Mouse (Mus musculus): ENCODE data around the gene Hcn2. TPM values are rescaled to one million over a fixed set of nuclear protein-coding genes. Genes with fewer than 3 reads are reported as not detected.

The Hcn2 gene
- polyA plus RNA-seq, 1 experiment from 2014 or later: 0.20 TPM

DNA sequence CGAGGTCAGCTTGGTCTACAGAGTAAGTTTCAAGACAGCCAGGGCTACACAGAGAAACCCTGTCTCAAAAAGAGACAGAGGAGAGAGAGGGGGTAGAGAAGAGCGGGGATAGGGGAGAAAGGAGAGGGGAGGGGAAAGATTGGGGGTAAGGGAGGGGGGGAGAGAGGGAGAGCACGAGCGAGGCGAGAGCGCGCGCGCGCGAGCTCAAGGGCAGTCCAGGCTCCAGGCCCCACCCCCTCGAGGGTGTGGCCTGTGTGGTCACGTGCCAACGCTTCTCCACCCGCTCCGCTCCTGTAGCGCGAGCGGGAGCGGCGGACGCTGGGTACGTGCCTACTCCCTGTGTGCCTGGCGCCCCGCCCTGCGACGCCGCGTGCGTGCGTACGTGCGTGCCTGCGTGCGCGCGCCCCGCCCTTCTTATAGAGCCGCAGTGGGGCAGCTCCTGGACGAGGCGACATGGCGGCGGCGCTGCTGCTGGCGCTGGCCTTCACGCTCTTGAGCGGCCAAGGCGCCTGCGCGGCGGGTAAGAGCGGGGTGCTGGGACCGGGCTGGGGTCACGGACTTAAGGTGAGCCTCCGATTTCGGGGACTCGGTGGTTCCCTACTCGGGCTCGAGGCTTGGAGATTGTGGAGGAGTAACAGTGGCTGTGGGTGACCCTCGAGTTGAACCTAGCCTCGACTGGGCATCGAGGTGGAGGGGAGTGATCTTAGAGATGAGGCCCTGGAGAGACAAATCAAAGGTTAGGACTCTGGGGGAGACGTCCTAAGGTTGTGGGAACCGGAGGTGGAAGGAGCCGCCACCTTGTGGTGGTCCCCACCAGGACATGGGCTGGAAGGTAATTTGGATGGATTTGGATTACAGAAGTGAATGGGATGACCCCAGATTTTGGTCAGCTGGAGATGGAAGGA is 12.1 kb upstream of the Hcn2 start, which contains the start of gene Bsg:
TSS of gene Bsg (plus strand) at position 427 of the 905 bp plus-strand sequence.
- H3K27ac ChIP-seq (ENCODE audit: low read depth, low read length): peak within 1 kb of the TSS; percentile 67
- peak; percentile 96 for ATAC-seq (ENCODE audit: low FRiP score)
- WGBS: under 1% methylated on average over 50 of the region's 65 CpGs
- H3K4me3 ChIP-seq (ENCODE audit: low read depth, low read length): peak within 1 kb of the TSS; percentile 67
- no peaks in the 10 kb centered on the region for H3K9me3 ChIP-seq (ENCODE audit: control insufficient read depth, low read length)
- H3K9ac ChIP-seq (ENCODE audit: low read depth, low read length): peak within 1 kb of the TSS; percentile 85
- H3K4me1 ChIP-seq (replicated peaks; ENCODE audit: control insufficient read depth, insufficient read depth, low read length): peaks cover 5% of the 10 kb centered on the region
- no peaks in the 10 kb centered on the region for H3K27me3 ChIP-seq (ENCODE audit: control insufficient read depth, insufficient read depth, low read length)
- peak within 1 kb of the TSS; percentile 88 for H3K4me2 ChIP-seq (replicated peaks; ENCODE audit: low read depth, low read length)
- DNase-seq (ENCODE audit: low spot score): peak; percentile 100
- H3K36me3 ChIP-seq (ENCODE audit: control insufficient read depth, insufficient read depth, low read length): no peaks in the 10 kb centered on the region

DNA sequence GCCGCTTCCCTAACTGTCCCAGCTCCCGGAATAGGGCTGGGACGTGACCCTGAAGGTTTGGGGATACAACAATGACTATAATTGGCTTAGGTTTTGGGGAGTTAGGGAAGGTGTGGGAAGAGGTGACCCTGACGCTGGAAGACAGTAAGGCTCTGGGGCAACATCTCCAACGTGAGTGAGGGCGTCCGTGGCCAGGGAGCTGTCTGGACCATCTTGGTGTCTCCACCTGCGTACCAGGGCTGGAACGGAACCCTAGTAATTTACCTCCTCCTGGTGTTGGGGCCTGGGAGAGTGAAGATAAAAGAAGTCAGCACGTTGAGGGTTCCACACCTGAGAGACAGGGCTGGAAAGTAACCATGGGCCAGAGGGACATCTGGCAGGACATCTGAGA is 11.5 kb upstream of the Hcn2 start:
- Histone ChIP-seq H3K4me2 (replicated peaks; ENCODE audit: low read depth, low read length) (peak overlapping the region; percentile 88), H3K4me1 (replicated peaks; ENCODE audit: control insufficient read depth, insufficient read depth, low read length) (peaks cover 5% of the 10 kb centered on the region), H3K4me3 (ENCODE audit: low read depth, low read length) (peak overlapping the region; percentile 67), H3K9ac (ENCODE audit: low read depth, low read length) (peak overlapping the region; percentile 85), H3K9me3 (ENCODE audit: control insufficient read depth, low read length) (no peaks in the 10 kb centered on the region), H3K27me3 (ENCODE audit: control insufficient read depth, insufficient read depth, low read length) (no peaks in the 10 kb centered on the region), H3K27ac (ENCODE audit: low read depth, low read length) (0 out of 2 replicates have a peak overlapping the region, but pooled peaks have one; percentile 1), H3K36me3 (ENCODE audit: control insufficient read depth, insufficient read depth, low read length) (peaks cover 4% of the 10 kb centered on the region)
- WGBS: 8% methylated on average over 10 of the region's 10 CpGs
- 0 out of 2 replicates have a peak, but pooled peaks have one; percentile 0 for ATAC-seq (ENCODE audit: low FRiP score)
- DNase-seq (ENCODE audit: low spot score): peak; percentile 19

DNA sequence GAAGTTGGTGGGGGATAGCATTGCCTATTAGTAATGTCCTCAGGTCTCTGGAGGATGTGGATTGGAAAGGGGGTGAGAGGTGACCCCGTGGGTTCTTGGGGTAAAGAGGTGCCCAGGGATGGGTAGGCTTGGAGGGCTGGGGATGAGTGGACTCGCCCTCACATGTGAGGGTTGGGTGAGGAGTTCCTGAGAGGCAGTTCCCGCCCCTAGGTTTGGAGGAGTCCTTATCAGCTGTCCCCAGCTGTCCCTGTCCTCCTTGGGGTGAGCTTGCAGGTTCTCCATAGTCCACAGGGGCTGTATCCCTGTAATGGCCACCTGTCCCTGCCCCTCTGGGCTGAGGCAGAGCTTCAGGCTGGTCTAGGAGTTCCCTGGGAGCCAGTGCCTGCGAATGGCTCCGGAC is 10.5 kb upstream of the Hcn2 start:
- Histone ChIP-seq H3K4me1 (replicated peaks; ENCODE audit: control insufficient read depth, insufficient read depth, low read length) (peaks cover 5% of the 10 kb centered on the region), H3K9ac (ENCODE audit: low read depth, low read length) (no peak overlapping the region), H3K9me3 (ENCODE audit: control insufficient read depth, low read length) (no peaks in the 10 kb centered on the region), H3K4me3 (ENCODE audit: low read depth, low read length) (peak overlapping the region; percentile 8), H3K27me3 (ENCODE audit: control insufficient read depth, insufficient read depth, low read length) (no peaks in the 10 kb centered on the region), H3K4me2 (replicated peaks; ENCODE audit: low read depth, low read length) (peak overlapping the region; percentile 88), H3K27ac (ENCODE audit: low read depth, low read length) (no peak overlapping the region), H3K36me3 (ENCODE audit: control insufficient read depth, insufficient read depth, low read length) (peaks cover 10% of the 10 kb centered on the region)
- ATAC-seq (ENCODE audit: low FRiP score) (no peak), DNase-seq (ENCODE audit: low spot score) (no peak)
- 77% methylated on average over 5 of the region's 5 CpGs for WGBS

DNA sequence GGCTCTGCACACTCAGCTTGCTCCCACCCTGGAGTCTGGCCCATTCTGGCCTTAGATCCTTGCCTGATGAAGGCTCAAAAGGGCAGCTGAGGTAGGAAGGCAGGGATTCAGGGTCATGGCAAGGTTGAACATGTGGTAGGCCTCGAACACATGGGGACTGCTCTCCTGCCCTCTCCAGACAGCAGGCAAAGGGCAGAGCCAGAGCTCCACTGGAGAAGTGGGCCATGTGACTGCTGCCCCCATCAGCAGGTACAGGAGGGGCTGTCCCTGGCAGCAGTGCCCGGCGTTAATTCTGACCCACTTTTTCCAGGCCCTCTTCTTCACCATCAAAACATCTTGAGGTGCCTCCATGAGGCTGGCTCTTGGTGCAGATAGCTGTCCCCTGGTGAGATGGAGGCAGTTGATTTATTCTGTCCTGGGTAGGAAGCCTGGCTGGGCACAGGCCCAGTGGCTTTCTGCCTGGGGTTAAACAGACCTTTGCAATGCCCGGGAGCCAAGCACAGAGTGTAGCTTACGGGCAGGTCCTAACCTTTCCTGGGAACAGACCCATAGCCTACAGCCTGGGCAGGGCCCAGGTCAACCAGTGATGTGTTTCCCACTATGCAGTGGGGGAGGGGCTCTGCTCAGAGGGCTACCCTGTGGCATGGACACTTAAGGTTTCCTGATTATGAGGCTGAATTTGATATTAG is 9.9 kb upstream of the Hcn2 start:
- ATAC-seq (ENCODE audit: low FRiP score): no peak
- H3K36me3 ChIP-seq (ENCODE audit: control insufficient read depth, insufficient read depth, low read length): peaks cover 12% of the 10 kb centered on the region
- no peak overlapping the region for H3K27ac ChIP-seq (ENCODE audit: low read depth, low read length)
- no peak for DNase-seq (ENCODE audit: low spot score)
- no peaks in the 10 kb centered on the region for H3K27me3 ChIP-seq (ENCODE audit: control insufficient read depth, insufficient read depth, low read length)
- peaks cover 5% of the 10 kb centered on the region for H3K4me1 ChIP-seq (replicated peaks; ENCODE audit: control insufficient read depth, insufficient read depth, low read length)
- H3K9ac ChIP-seq (ENCODE audit: low read depth, low read length): no peak overlapping the region
- 83% methylated on average over 5 of the region's 5 CpGs for WGBS
- no peaks in the 10 kb centered on the region for H3K9me3 ChIP-seq (ENCODE audit: control insufficient read depth, low read length)
- H3K4me2 ChIP-seq (replicated peaks; ENCODE audit: low read depth, low read length): peak overlapping the region; percentile 19
- H3K4me3 ChIP-seq (ENCODE audit: low read depth, low read length): peak overlapping the region; percentile 8; the same call in 1 of the 2 replicates

DNA sequence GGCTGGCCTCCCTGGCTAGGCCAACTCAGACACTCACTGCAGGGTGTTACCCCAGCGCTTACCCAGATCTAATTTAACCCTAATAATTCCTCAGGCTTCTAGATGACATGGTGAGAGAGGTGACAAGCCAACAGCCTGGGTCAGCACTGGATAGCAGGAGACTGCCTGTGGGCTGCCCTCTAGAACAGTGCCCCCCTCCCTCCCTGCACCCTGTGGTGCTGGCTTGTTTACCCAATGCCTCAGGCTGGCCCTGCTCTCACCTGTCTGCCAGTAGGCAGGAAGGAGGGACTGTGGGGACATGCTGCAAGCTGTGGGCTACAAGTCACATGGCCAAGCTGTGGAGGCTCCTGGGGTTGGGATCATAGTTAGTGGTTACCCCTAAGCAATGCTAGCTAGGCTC is 9.3 kb upstream of the Hcn2 start:
- Histone ChIP-seq H3K9ac (ENCODE audit: low read depth, low read length) (no peak overlapping the region), H3K4me2 (replicated peaks; ENCODE audit: low read depth, low read length) (0 out of 2 replicates have a peak overlapping the region, but pooled peaks have one; percentile 19), H3K9me3 (ENCODE audit: control insufficient read depth, low read length) (no peaks in the 10 kb centered on the region), H3K36me3 (ENCODE audit: control insufficient read depth, insufficient read depth, low read length) (peaks cover 12% of the 10 kb centered on the region), H3K4me3 (ENCODE audit: low read depth, low read length) (no peak overlapping the region), H3K27ac (ENCODE audit: low read depth, low read length) (no peak overlapping the region), H3K27me3 (ENCODE audit: control insufficient read depth, insufficient read depth, low read length) (no peaks in the 10 kb centered on the region), H3K4me1 (replicated peaks; ENCODE audit: control insufficient read depth, insufficient read depth, low read length) (peaks cover 5% of the 10 kb centered on the region)
- no peak for ATAC-seq (ENCODE audit: low FRiP score)
- DNase-seq (ENCODE audit: low spot score): no peak
- 65% methylated on average over 1 of the region's 1 CpGs for WGBS

DNA sequence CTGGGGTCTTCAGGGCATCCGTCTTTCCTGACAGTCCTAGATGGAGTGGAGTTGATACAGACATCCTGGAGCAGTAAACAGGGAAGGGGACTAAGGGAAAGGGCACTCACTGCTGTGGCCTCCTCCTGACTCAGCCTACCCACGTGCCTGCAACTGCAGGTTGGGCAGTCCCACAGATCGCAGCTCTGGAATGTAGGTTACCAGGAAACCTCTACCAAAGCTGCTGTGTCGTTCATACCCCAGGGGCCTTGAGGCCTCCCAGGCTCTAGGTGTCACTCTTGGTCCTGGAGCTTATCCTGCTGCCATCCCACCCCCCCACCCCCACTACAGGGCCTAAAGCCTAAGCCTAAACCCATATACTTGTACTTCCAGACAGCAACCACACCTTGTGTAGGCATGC is 8.7 kb upstream of the Hcn2 start:
- H3K4me2 ChIP-seq (replicated peaks; ENCODE audit: low read depth, low read length): no peak overlapping the region
- H3K9ac ChIP-seq (ENCODE audit: low read depth, low read length): no peak overlapping the region
- 73% methylated on average over 4 of the region's 4 CpGs for WGBS
- no peaks in the 10 kb centered on the region for H3K27me3 ChIP-seq (ENCODE audit: control insufficient read depth, insufficient read depth, low read length)
- peaks cover 12% of the 10 kb centered on the region for H3K36me3 ChIP-seq (ENCODE audit: control insufficient read depth, insufficient read depth, low read length)
- no peak overlapping the region for H3K27ac ChIP-seq (ENCODE audit: low read depth, low read length)
- ATAC-seq (ENCODE audit: low FRiP score) (no peak), DNase-seq (ENCODE audit: low spot score) (no peak)
- H3K4me3 ChIP-seq (ENCODE audit: low read depth, low read length): no peak overlapping the region
- H3K4me1 ChIP-seq (replicated peaks; ENCODE audit: control insufficient read depth, insufficient read depth, low read length): peaks cover 5% of the 10 kb centered on the region
- no peaks in the 10 kb centered on the region for H3K9me3 ChIP-seq (ENCODE audit: control insufficient read depth, low read length)

DNA sequence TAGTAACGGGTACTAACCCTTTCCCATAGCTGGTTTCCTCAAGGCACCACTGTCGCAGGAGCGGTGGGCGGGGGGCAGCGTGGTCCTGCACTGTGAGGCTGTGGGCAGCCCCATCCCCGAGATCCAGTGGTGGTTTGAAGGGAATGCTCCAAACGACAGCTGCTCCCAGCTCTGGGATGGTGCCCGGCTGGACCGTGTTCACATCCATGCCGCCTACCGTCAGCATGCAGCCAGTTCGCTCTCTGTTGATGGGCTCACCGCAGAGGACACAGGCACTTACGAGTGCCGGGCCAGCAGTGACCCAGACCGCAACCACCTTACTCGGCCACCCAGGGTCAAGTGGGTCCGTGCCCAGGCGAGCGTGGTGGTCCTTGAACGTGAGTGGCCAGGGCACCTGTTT is 7.8 kb upstream of the Hcn2 start:
- peaks cover 12% of the 10 kb centered on the region for H3K36me3 ChIP-seq (ENCODE audit: control insufficient read depth, insufficient read depth, low read length)
- H3K9me3 ChIP-seq (ENCODE audit: control insufficient read depth, low read length): no peaks in the 10 kb centered on the region
- DNase-seq (ENCODE audit: low spot score) (no peak), ATAC-seq (ENCODE audit: low FRiP score) (no peak)
- H3K4me1 ChIP-seq (replicated peaks; ENCODE audit: control insufficient read depth, insufficient read depth, low read length): peaks cover 5% of the 10 kb centered on the region
- no peak overlapping the region for H3K4me3 ChIP-seq (ENCODE audit: low read depth, low read length)
- no peak overlapping the region for H3K4me2 ChIP-seq (replicated peaks; ENCODE audit: low read depth, low read length)
- no peaks in the 10 kb centered on the region for H3K27me3 ChIP-seq (ENCODE audit: control insufficient read depth, insufficient read depth, low read length)
- WGBS: 93% methylated on average over 21 of the region's 21 CpGs
- H3K27ac ChIP-seq (ENCODE audit: low read depth, low read length): no peak overlapping the region
- H3K9ac ChIP-seq (ENCODE audit: low read depth, low read length): 0 out of 2 replicates have a peak overlapping the region, but pooled peaks have one; percentile 11

DNA sequence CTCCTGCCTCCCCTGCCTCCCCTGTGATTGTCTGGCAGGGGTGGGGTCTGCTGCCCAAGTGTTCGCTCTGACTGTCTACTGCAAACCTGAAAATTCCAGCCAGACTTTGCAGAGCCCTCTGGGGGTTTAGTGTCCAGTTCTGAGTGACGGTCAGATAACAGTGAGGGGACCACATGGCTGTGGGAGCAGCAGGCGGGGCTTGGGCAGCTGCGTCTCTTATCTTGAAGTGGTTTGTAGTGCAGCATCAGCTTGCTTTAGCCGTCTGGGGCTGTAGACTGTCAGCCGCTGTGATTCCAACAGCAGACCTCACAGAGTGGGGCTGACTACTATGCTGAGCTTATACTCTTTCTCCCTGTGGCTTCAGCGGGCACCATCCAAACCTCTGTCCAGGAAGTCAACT is 7.1 kb upstream of the Hcn2 start:
- Histone ChIP-seq H3K9ac (ENCODE audit: low read depth, low read length) (no peak overlapping the region), H3K4me2 (replicated peaks; ENCODE audit: low read depth, low read length) (no peak overlapping the region), H3K27ac (ENCODE audit: low read depth, low read length) (no peak overlapping the region), H3K4me1 (replicated peaks; ENCODE audit: control insufficient read depth, insufficient read depth, low read length) (peaks cover 5% of the 10 kb centered on the region), H3K36me3 (ENCODE audit: control insufficient read depth, insufficient read depth, low read length) (peaks cover 12% of the 10 kb centered on the region), H3K4me3 (ENCODE audit: low read depth, low read length) (no peak overlapping the region), H3K9me3 (ENCODE audit: control insufficient read depth, low read length) (no peaks in the 10 kb centered on the region), H3K27me3 (ENCODE audit: control insufficient read depth, insufficient read depth, low read length) (no peaks in the 10 kb centered on the region)
- no peak for ATAC-seq (ENCODE audit: low FRiP score)
- DNase-seq (ENCODE audit: low spot score): no peak
- WGBS: 89% methylated on average over 7 of the region's 7 CpGs

All from hindbrain, embryonic 11.5 days (tissue).